Mouse (Mus musculus) thymus, adult 18-20 months (tissue): ENCODE measurements around the gene Nfasc.

Experiments
- DNase-seq, 2 experiments: peaks; one replicate each; pipeline ENCODE4 v3.0.0; 2022; ENCODE audit warnings: mixed read lengths in 2 of 2

The Nfasc gene

GRCm38 (mm10) chr1:132537736-132538135, 203.9 kb downstream of the Nfasc start:
- DNase-seq: no peak

- no peak for DNase-seq
Observed at GRCm38 (mm10) chr1:132536416-132536815, 205.2 kb downstream of the Nfasc start.

GRCm38 (mm10) chr1:132535541-132535940, 206.1 kb downstream of the Nfasc start:
- DNase-seq: no peak

GRCm38 (mm10) chr1:132533840-132534239, 207.8 kb downstream of the Nfasc start:
- DNase-seq: no peak

GRCm38 (mm10) chr1:132532521-132532920, 209.1 kb downstream of the Nfasc start:
- DNase-seq: no peak

GRCm38 (mm10) chr1:132530631-132531191, 210.9 kb downstream of the Nfasc start:
- no peak for DNase-seq

GRCm38 (mm10) chr1:132528647-132529334, 212.8 kb downstream of the Nfasc start:
- DNase-seq: no peak

- DNase-seq: no peak
Observed at GRCm38 (mm10) chr1:132528071-132528470, 213.5 kb downstream of the Nfasc start.

- no peak for DNase-seq
Observed at GRCm38 (mm10) chr1:132525832-132526231, 215.8 kb downstream of the Nfasc start.

GRCm38 (mm10) chr1:132523920-132524319, 217.7 kb downstream of the Nfasc start:
- DNase-seq: no peak

GRCm38 (mm10) chr1:132523048-132523447, 218.5 kb downstream of the Nfasc start:
- no peak for DNase-seq

GRCm38 (mm10) chr1:132520764-132521163, 220.8 kb downstream of the Nfasc start:
- peak; percentile 24 to 29 for DNase-seq

GRCm38 (mm10) chr1:132519734-132520133, 221.9 kb downstream of the Nfasc start:
- DNase-seq: no peak

- no peak for DNase-seq
Observed at GRCm38 (mm10) chr1:132518621-132519020, 223.0 kb downstream of the Nfasc start.

- DNase-seq: no peak
Observed at GRCm38 (mm10) chr1:132516776-132517175, 224.8 kb downstream of the Nfasc start.

- DNase-seq: no peak
Observed at GRCm38 (mm10) chr1:132515339-132515738, 226.3 kb downstream of the Nfasc start.
